Mouse (Mus musculus) gastrocnemius, postnatal 10 days (tissue): Measurements from ENCODE around the gene Ppme1. TPM values are rescaled to one million over a fixed set of nuclear protein-coding genes. Genes with fewer than 3 reads are reported as not detected.

ENCODE experiments used
- total RNA-seq, 2 experiments: library from RNA; stranded (reverse); gene quantifications; 2 replicates each; pipeline ENCODE4 v1.2.3; 2021

The Ppme1 gene
- total RNA-seq, 2 experiments from 2014 or later = 32.0 to 40.2 TPM

Other genes with a start within 250 kb of the Ppme1 start
- gene Lipt2, start 213.0 kb downstream of the Ppme1 start, total RNA-seq = 1 to 10 TPM; 5.6 to 6.3 TPM
- gene Kcne3, start 195.8 kb downstream of the Ppme1 start, total RNA-seq = under 1 TPM; 0.70 to 0.84 TPM
- 10 to 100 TPM; 11.4 to 11.5 TPM for gene Pgm2l1, start 144.9 kb downstream of the Ppme1 start, total RNA-seq
- gene P4ha3, start 86.8 kb downstream of the Ppme1 start, total RNA-seq = 1 to 10 TPM; 3.5 to 5.7 TPM
- 1 to 10 TPM; 6.3 to 9.2 TPM for gene C2cd3, start 74 bp downstream of the Ppme1 start, total RNA-seq
- 10 to 100 TPM; 77.1 to 79.5 TPM for gene Ucp3, start 100.7 kb upstream of the Ppme1 start, total RNA-seq
- 100 to 1,000 TPM; 133 to 155 TPM for gene Ucp2, start 121.0 kb upstream of the Ppme1 start, total RNA-seq
- not detected for gene Dnajb13, start 142.7 kb upstream of the Ppme1 start, total RNA-seq
- gene Coa4, start 164.8 kb upstream of the Ppme1 start, total RNA-seq = 1 to 10 TPM; 8.2 to 8.9 TPM
- gene Rab6a, start 235.1 kb upstream of the Ppme1 start, total RNA-seq = 10 to 100 TPM; 74.9 to 75.2 TPM
- gene Mrpl48, start 236.0 kb upstream of the Ppme1 start, total RNA-seq = 10 to 100 TPM; 79.2 to 87.0 TPM